Mouse (Mus musculus): Measurements from ENCODE around the gene Ly86. TPM values are rescaled to one million over a fixed set of nuclear protein-coding genes. Genes with fewer than 3 reads are reported as not detected.

The Ly86 gene
- polyA plus RNA-seq, 1 experiment from 2014 or later, result 6.7 TPM

DNA sequence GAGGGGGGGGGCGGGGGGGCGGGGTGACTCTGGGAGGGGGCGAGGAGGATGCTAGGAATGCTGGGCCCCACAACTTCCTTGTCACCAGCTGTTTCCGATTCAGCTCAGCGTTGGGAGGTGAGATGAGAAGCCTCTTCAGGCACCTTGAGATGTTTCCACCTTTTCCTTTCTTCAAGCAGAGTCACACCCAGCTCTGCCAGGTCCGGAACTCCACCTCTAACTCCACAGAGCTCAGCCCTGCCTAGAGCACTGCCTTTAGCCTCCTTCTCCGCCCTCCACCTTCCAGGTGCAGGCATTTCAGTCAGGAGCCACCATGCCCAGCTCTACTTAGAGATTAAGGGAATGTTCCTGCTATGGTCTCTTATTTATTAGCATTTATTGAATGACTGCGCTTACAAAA lies 34.7 kb upstream of the Ly86 start:
- no peak for ATAC-seq
- TF ChIP-seq CTCF (IDR thresholded peaks at IDR 0.05; ENCODE audit: low read depth), result no peak
- H3K4me3 ChIP-seq (ENCODE audit: low read depth, low read length), result no peak overlapping the region
- 0 out of 2 replicates have a peak, but pooled peaks cover 4% of the 10 kb centered on the region for H3K4me1 ChIP-seq (replicated peaks; ENCODE audit: control insufficient read depth, insufficient read depth, low read length)
- WGBS, result 36% methylated on average over 7 of the region's 8 CpGs
- H3K4me2 ChIP-seq (replicated peaks; ENCODE audit: low read depth), result no peak overlapping the region
- no peak overlapping the region for H3K9ac ChIP-seq (ENCODE audit: low read depth, low read length)
- H3K36me3 ChIP-seq (ENCODE audit: control insufficient read depth, insufficient read depth), result no peaks in the 10 kb centered on the region
- H3K9me3 ChIP-seq (ENCODE audit: control insufficient read depth), result no peaks in the 10 kb centered on the region
- H3K27me3 ChIP-seq (replicated peaks; ENCODE audit: control insufficient read depth, insufficient read depth, low read length), result peaks cover 9% of the 10 kb centered on the region; the same call in 1 of the 2 replicates
- H3K27ac ChIP-seq (ENCODE audit: low read depth, low read length), result no peak overlapping the region

DNA sequence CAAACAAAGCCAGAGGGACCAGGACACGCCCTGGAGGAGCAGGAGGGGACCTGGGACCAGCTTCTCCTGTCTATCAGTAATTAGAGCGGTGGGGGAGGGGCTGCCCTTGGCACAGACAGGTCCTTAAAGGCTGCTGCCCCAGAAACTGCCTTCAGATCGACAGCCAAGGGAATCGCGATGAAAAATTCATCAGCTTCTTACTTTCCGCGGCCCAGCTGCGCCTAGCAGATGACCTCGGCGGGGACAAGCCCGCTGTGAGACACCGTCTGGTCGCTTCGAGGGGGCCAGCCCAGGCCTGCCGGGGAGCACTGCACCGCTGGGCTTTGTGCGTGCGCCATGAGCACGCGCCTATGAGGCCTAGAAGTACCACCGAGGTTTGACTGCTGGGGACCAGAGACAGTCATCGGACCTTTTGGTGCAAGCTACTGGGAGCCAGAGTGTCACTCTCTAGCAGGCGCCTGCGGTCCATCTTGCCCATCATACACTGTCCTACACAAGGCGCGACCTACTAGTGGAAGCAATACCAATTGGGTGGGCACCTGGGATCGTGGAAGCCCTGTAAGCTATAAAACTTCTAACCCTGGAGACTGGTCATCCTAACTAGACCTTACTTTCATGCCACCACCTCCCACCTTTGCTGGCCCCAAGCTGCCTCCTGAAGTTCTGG lies 33.3 kb upstream of the Ly86 start:
- Histone ChIP-seq H3K4me1 (replicated peaks; ENCODE audit: control insufficient read depth, insufficient read depth, low read length) (0 out of 2 replicates have a peak, but pooled peaks cover 4% of the 10 kb centered on the region), H3K9me3 (ENCODE audit: control insufficient read depth) (no peaks in the 10 kb centered on the region), H3K27ac (ENCODE audit: low read depth, low read length) (no peak overlapping the region), H3K4me3 (ENCODE audit: low read depth, low read length) (peak overlapping the region; percentile 31; the same call in 1 of the 2 replicates), H3K4me2 (replicated peaks; ENCODE audit: low read depth) (peak overlapping the region; percentile 74), H3K9ac (ENCODE audit: low read depth, low read length) (no peak overlapping the region), H3K36me3 (ENCODE audit: control insufficient read depth, insufficient read depth) (no peaks in the 10 kb centered on the region), H3K27me3 (replicated peaks; ENCODE audit: control insufficient read depth, insufficient read depth, low read length) (peaks cover 9% of the 10 kb centered on the region; the same call in 1 of the 2 replicates)
- no peak for ATAC-seq
- 39% methylated on average over 27 of the region's 27 CpGs for WGBS
- no peak for TF ChIP-seq CTCF (IDR thresholded peaks at IDR 0.05; ENCODE audit: low read depth)

DNA sequence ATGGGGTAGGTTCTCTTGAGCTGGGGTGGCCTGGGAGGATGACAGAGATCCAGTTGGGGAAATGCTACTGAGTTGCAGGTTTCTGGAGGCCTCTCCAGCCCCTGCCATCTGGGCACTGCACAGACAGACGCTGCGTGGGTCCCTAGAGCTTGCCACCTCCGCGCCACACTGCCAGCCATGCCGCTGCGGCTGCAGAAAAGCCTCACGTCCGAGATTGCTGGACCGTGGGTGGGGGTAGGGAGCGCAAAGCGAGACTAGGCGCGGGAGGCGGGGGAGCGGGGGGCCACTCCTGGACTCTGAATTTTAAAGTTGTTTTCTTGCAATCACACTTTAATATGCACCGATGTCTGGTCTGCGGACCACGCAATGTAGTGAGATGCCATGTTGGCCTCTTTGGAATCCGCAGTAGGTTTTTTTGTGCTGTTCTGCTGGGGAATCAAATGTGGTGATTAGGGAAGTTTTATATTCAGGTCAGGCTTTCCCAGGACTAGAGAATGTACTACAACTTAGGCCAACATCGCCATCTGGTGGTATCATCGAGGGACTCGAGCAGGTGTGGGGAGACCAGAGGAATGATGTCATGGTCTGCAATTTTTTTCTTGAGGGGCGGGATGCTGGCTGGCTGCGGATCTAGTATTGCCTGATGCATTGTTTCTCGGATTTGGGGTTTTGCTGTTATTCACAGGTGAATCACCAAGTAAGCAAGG lies 32.6 kb upstream of the Ly86 start:
- Histone ChIP-seq H3K27ac (ENCODE audit: low read depth, low read length) (no peak overlapping the region), H3K9me3 (ENCODE audit: control insufficient read depth) (no peaks in the 10 kb centered on the region), H3K27me3 (replicated peaks; ENCODE audit: control insufficient read depth, insufficient read depth, low read length) (peaks cover 9% of the 10 kb centered on the region; the same call in 1 of the 2 replicates), H3K36me3 (ENCODE audit: control insufficient read depth, insufficient read depth) (no peaks in the 10 kb centered on the region), H3K9ac (ENCODE audit: low read depth, low read length) (0 out of 2 replicates have a peak overlapping the region, but pooled peaks have one; percentile 40), H3K4me1 (replicated peaks; ENCODE audit: control insufficient read depth, insufficient read depth, low read length) (0 out of 2 replicates have a peak, but pooled peaks cover 4% of the 10 kb centered on the region), H3K4me3 (ENCODE audit: low read depth, low read length) (peak overlapping the region; percentile 31), H3K4me2 (replicated peaks; ENCODE audit: low read depth) (peak overlapping the region; percentile 74)
- 3% methylated on average over 25 of the region's 25 CpGs for WGBS
- peak; percentile 64; the same call in 1 of the 2 replicates for ATAC-seq
- peak; percentile 91 for TF ChIP-seq CTCF (IDR thresholded peaks at IDR 0.05; ENCODE audit: low read depth)

DNA sequence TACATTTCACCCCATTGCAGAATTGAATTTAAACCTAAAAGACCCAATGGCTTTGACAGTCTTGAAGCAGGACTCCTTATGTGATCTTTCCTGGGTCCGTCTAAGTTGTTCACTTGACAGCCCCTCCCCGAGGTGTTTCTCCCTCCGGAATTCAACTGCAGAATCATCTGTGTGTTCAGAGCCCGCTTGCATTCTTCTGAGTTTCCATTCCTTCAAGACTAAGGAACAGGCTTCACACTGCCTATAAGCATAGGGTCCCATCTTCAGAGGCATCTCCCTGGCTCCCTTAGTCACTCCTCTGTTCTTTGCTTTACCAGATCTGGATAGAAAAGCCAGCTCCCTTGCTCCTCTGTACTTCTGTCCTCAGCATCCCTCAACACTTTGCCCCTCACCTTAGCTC lies 32.1 kb upstream of the Ly86 start:
- no peak overlapping the region for H3K27ac ChIP-seq (ENCODE audit: low read depth, low read length)
- H3K4me1 ChIP-seq (replicated peaks; ENCODE audit: control insufficient read depth, insufficient read depth, low read length), result 0 out of 2 replicates have a peak, but pooled peaks cover 4% of the 10 kb centered on the region
- no peak overlapping the region for H3K9ac ChIP-seq (ENCODE audit: low read depth, low read length)
- no peaks in the 10 kb centered on the region for H3K36me3 ChIP-seq (ENCODE audit: control insufficient read depth, insufficient read depth)
- 15% methylated on average over 4 of the region's 4 CpGs for WGBS
- H3K9me3 ChIP-seq (ENCODE audit: control insufficient read depth), result no peaks in the 10 kb centered on the region
- peak overlapping the region; percentile 74; the same call in 1 of the 2 replicates for H3K4me2 ChIP-seq (replicated peaks; ENCODE audit: low read depth)
- TF ChIP-seq CTCF (IDR thresholded peaks at IDR 0.05; ENCODE audit: low read depth), result no peak
- no peak for ATAC-seq
- H3K27me3 ChIP-seq (replicated peaks; ENCODE audit: control insufficient read depth, insufficient read depth, low read length), result peaks cover 9% of the 10 kb centered on the region; the same call in 1 of the 2 replicates
- no peak overlapping the region for H3K4me3 ChIP-seq (ENCODE audit: low read depth, low read length)

DNA sequence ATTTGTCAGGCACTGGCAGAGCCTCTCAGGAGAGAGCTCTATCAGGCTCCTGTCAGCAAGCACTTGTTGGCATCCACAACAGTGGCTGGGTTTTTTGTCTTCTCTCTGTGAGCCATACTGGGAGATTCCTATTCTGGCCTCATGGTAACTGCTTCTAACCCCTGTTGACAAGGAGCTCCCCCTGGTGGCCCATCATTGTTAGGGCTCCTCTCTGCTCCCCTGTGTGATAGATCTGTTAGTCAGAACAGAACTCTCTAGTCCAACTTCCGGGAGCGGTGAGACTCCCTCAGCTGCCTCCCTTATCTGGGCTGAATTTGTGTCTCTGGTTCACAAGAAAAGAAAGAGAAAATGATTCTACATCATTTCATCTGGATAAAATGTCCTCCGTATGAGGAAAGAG lies 19.5 kb upstream of the Ly86 start:
- H3K27ac ChIP-seq (ENCODE audit: low read depth, low read length), result no peak overlapping the region
- TF ChIP-seq CTCF (IDR thresholded peaks at IDR 0.05; ENCODE audit: low read depth), result peak; percentile 79

GRCm38 (mm10) chr13:37329747-37330146 lies 15.3 kb upstream of the Ly86 start:
- Histone ChIP-seq H3K4me1 (replicated peaks; ENCODE audit: control insufficient read depth, insufficient read depth, low read length) (no peaks in the 10 kb centered on the region), H3K9me3 (ENCODE audit: control insufficient read depth) (no peaks in the 10 kb centered on the region), H3K9ac (ENCODE audit: low read depth, low read length) (no peak overlapping the region), H3K27ac (ENCODE audit: low read depth, low read length) (no peak overlapping the region), H3K27me3 (replicated peaks; ENCODE audit: control insufficient read depth, insufficient read depth, low read length) (no peaks in the 10 kb centered on the region), H3K4me3 (ENCODE audit: low read depth, low read length) (no peak overlapping the region), H3K4me2 (replicated peaks; ENCODE audit: low read depth) (no peak overlapping the region), H3K36me3 (ENCODE audit: control insufficient read depth, insufficient read depth) (no peaks in the 10 kb centered on the region)
- ATAC-seq, result no peak
- no peak for TF ChIP-seq CTCF (IDR thresholded peaks at IDR 0.05; ENCODE audit: low read depth)
- WGBS, result 75% methylated on average over 8 of the region's 8 CpGs

More for the DNA sequence above, 19.5 kb upstream of the Ly86 start:
- Histone ChIP-seq H3K9ac (ENCODE audit: low read depth, low read length) (no peak overlapping the region), H3K4me1 (replicated peaks; ENCODE audit: control insufficient read depth, insufficient read depth, low read length) (no peaks in the 10 kb centered on the region), H3K4me2 (replicated peaks; ENCODE audit: low read depth) (no peak overlapping the region), H3K36me3 (ENCODE audit: control insufficient read depth, insufficient read depth) (no peaks in the 10 kb centered on the region), H3K27me3 (replicated peaks; ENCODE audit: control insufficient read depth, insufficient read depth, low read length) (no peaks in the 10 kb centered on the region), H3K4me3 (ENCODE audit: low read depth, low read length) (no peak overlapping the region), H3K9me3 (ENCODE audit: control insufficient read depth) (no peaks in the 10 kb centered on the region)
- no peak for ATAC-seq
- 79% methylated on average over 3 of the region's 3 CpGs for whole genome bisulfite sequencing
